Mouse (Mus musculus): Measurements from ENCODE around the gene Gm2016. TPM values are rescaled to one million over a fixed set of nuclear protein-coding genes. Genes with fewer than 3 reads are reported as not detected.
A peak's percentile ranks its signal among the peaks of the same experiment; 100 is the strongest.
"Not testable (repeated sequence)": the region's sequence is repeated elsewhere in the genome, so short reads cannot be mapped to it uniquely, and the experiment has no call there.

Gm2016 gene
- not detected in 2 replicates for polyA plus RNA-seq (2015; fragmentation: Nextera tagmentation; extraction: Ambion mirVana)

DNA sequence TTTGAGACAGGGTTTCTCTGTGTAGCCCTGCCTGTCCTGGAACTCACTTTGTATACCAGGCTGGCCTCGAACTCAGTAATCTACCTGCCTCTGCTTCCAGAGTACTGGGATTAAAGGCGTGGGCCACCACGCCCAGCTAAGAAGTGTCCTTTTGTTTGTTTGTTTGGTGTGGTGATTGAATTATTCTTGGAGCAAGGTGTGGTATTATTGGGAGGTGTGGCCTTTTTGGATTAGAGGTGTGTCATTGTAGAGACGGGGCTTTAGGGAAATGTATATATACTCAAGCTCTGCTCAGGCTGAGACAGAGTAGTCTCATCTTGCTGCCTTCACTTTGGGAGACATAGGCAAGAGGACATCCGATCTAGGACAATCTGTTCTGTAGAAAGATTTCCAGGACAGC, at the start of gene Gm2016:
Gm2016 (plus strand) TSS at position 301 of the 400 bp plus-strand sequence.
- ATAC-seq (ENCODE audit: low FRiP score, low TSS enrichment); H3K27me3 ChIP-seq (ENCODE audit: control insufficient read depth, insufficient read depth, low read length): not testable (repeated sequence)

DNA sequence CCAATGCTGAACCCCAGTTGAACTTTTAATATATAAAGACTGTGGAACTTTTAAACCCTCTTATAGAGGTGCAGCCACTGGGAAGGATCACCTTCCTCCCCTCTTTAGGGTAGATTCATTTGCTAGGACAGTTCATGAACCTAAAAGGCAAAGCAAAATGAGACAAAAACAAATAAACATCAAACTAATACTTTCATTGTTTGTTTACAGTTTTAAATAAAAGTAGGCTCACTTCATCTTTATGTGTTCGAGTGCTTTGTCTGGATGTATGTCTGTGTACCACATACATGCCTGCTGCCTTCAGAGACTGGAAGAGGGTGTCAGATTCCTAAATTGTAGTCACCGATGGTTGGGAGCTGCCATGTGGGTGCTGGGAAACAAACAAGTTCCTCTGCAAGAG, 31.6 kb upstream of the Gm2016 start, which contains the start of gene Gm2001:
Gm2001 (minus strand) TSS at position 101 of the 400 bp plus-strand sequence.
- not testable (repeated sequence) for H3K9me3 ChIP-seq (ENCODE audit: control insufficient read depth, low read length); H3K4me2 ChIP-seq (replicated peaks; ENCODE audit: low read depth); H3K9ac ChIP-seq (ENCODE audit: low read length); ATAC-seq (ENCODE audit: low FRiP score, low TSS enrichment); H3K27ac ChIP-seq (replicated peaks); H3K27me3 ChIP-seq (ENCODE audit: control insufficient read depth, insufficient read depth, low read length); H3K36me3 ChIP-seq (ENCODE audit: control insufficient read depth, insufficient read depth, low read length); H3K4me3 ChIP-seq (ENCODE audit: low read depth, low read length); DNase-seq (ENCODE audit: low spot score); H3K4me1 ChIP-seq (replicated peaks; ENCODE audit: control insufficient read depth, insufficient read depth)
- 64% methylated on average over 1 of the region's 2 CpGs for WGBS

More for the DNA sequence above, at the start of gene Gm2016:
- not testable (repeated sequence) for H3K4me1 ChIP-seq (replicated peaks; ENCODE audit: control insufficient read depth, insufficient read depth); H3K4me2 ChIP-seq (replicated peaks; ENCODE audit: low read depth); DNase-seq (ENCODE audit: low spot score); H3K9ac ChIP-seq (ENCODE audit: low read length); H3K9me3 ChIP-seq (ENCODE audit: control insufficient read depth, low read length); H3K36me3 ChIP-seq (ENCODE audit: control insufficient read depth, insufficient read depth, low read length); H3K27ac ChIP-seq (replicated peaks); H3K4me3 ChIP-seq (ENCODE audit: low read depth, low read length)
- WGBS = 88% methylated on average over 5 of the region's 5 CpGs

DNA sequence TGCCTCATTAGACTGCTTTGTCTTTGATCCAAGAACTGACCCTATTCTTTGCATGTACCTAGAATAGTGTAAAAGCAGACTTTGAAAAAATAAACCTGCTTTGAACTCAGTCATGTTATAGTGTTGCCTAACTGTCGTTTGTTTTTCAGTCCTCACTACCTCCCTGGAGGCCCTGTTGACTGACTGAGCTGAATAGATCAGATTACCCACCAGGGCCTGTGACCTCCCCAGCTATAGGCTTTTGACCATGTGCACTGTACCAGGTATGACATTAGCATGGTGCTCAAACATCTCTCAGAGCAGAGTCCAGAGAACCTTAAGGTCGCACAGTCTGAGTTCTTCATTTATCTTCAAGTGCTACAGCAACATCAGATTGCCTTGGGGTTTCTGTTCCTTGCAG, 23.2 kb upstream of the Gm2016 start:
- H3K4me2 ChIP-seq (replicated peaks; ENCODE audit: low read depth); H3K9ac ChIP-seq (ENCODE audit: low read length); ATAC-seq (ENCODE audit: low FRiP score, low TSS enrichment); H3K27me3 ChIP-seq (ENCODE audit: control insufficient read depth, insufficient read depth, low read length); DNase-seq (ENCODE audit: low spot score); H3K27ac ChIP-seq (replicated peaks); H3K36me3 ChIP-seq (ENCODE audit: control insufficient read depth, insufficient read depth, low read length); H3K4me1 ChIP-seq (replicated peaks; ENCODE audit: control insufficient read depth, insufficient read depth); H3K4me3 ChIP-seq (ENCODE audit: low read depth, low read length); H3K9me3 ChIP-seq (ENCODE audit: control insufficient read depth, low read length): not testable (repeated sequence)
- WGBS = no CpG with 5 or more reads among the region's 2 CpGs

DNA sequence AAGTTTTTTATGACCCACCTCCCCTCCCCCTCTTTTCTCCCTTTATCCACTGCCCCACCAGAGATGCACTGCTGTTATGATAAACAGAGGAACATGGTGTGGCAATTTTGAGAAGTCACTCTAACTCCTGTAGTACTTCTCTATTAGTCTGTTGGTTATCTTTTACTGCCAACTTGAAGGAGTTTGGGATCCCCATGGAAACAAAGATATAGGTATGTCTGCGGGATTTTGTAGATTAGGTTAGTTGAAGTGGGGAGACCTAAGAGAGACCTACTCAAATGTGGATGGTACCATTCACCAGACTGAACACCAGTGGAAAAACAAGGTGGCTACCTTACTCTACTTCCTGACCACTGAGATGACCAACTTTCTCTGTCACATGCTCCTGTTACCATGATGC, 17.8 kb upstream of the Gm2016 start:
- H3K27ac ChIP-seq (replicated peaks); ATAC-seq (ENCODE audit: low FRiP score, low TSS enrichment); H3K9me3 ChIP-seq (ENCODE audit: control insufficient read depth, low read length); H3K9ac ChIP-seq (ENCODE audit: low read length); H3K36me3 ChIP-seq (ENCODE audit: control insufficient read depth, insufficient read depth, low read length); H3K4me3 ChIP-seq (ENCODE audit: low read depth, low read length); DNase-seq (ENCODE audit: low spot score); H3K4me1 ChIP-seq (replicated peaks; ENCODE audit: control insufficient read depth, insufficient read depth); H3K4me2 ChIP-seq (replicated peaks; ENCODE audit: low read depth); H3K27me3 ChIP-seq (ENCODE audit: control insufficient read depth, insufficient read depth, low read length): not testable (repeated sequence)
- WGBS = 83% methylated on average over 1 of the region's 1 CpGs

DNA sequence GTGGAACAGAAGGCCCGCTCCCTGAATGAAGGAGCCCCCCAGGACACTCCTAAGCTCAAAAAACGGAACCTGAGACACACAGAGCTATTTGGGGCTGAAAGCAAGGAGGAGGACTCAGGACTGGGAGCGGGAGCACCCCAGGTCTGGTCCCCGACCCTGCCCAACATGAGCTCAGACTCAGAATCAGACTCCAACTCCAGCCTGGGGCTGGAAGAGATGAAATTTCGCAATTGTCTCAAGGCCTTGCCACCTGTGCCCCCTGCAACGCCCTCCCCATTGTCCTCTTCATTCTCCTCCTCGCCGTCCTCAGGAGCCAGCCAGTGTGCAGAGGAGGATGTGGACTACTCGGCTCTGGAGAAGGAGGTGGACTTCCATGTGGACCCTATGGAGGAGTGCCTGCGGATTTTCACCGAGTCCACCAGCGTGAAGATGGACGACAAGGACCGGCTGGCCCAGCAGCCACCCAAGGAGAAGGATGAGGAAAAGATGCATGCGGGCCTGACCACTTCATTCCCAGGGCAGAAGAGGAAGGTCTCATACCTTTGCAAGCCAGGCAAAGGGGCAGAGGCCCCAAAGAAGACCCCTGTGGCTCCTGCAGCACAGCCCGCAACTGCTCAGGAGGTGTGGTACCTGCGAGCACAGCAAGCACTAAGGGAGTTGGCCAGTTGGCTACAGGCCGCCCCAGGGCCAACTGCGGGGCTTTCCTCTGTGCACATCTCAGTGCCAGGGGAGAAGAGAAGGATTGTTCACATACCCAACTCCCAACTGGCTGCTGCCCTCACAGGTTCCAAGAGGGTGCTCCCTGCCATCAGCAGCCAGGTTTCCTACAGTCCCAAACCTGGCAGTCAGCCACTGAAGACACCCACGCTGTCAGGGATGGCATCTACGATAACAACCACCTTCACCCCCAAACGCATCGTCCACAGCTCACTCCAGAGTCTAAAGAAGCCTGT, 11.9 kb upstream of the Gm2016 start:
- H3K4me2 ChIP-seq (replicated peaks; ENCODE audit: low read depth); H3K27me3 ChIP-seq (ENCODE audit: control insufficient read depth, insufficient read depth, low read length); H3K36me3 ChIP-seq (ENCODE audit: control insufficient read depth, insufficient read depth, low read length); H3K27ac ChIP-seq (replicated peaks); H3K4me3 ChIP-seq (ENCODE audit: low read depth, low read length); H3K9me3 ChIP-seq (ENCODE audit: control insufficient read depth, low read length); DNase-seq (ENCODE audit: low spot score); H3K4me1 ChIP-seq (replicated peaks; ENCODE audit: control insufficient read depth, insufficient read depth); H3K9ac ChIP-seq (ENCODE audit: low read length): not testable (repeated sequence)
- ATAC-seq (ENCODE audit: low FRiP score, low TSS enrichment) = peak; percentile 34
- WGBS = 83% methylated on average over 23 of the region's 23 CpGs

DNA sequence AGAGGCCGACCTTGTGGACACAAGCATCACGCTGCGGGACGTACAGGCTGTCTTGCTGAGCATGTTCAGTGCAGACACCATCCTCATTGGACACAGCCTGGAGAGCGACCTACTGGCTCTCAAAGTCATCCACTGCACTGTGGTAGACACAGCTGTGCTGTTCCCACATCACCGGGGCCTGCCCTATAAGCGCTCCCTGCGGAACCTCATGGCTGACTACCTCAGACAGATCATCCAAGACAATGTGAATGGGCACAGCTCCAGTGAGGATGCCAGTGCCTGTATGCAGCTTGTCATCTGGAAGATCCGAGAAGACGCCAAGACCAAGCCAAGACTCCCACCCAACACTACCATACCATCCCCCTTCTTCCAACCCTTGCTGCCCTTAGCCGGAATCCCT, 10.2 kb upstream of the Gm2016 start:
- not testable (repeated sequence) for H3K9ac ChIP-seq (ENCODE audit: low read length); ATAC-seq (ENCODE audit: low FRiP score, low TSS enrichment)
- 97% methylated on average over 9 of the region's 11 CpGs for WGBS

DNA sequence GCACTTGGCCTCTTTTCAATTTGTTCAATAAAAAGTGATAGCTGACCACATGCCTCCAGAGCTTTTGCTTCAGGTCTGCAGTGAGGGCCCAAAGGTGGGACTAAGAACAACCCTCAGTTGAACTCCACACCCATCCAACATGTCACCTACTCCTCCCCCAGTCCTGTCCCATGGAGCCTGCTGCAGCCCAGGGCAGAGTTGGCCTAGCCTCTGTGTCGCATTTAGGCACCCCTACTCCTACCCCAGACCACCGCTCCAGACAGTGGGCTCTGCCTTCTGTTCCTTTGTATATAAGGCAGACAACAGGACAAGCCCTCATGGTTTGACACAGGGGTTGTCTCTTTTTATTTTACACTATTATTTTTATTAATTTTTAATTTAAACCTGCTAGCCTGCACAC, 9.8 kb upstream of the Gm2016 start:
- H3K27ac ChIP-seq (replicated peaks); H3K36me3 ChIP-seq (ENCODE audit: control insufficient read depth, insufficient read depth, low read length); H3K27me3 ChIP-seq (ENCODE audit: control insufficient read depth, insufficient read depth, low read length); ATAC-seq (ENCODE audit: low FRiP score, low TSS enrichment); H3K4me3 ChIP-seq (ENCODE audit: low read depth, low read length); H3K4me1 ChIP-seq (replicated peaks; ENCODE audit: control insufficient read depth, insufficient read depth); H3K9ac ChIP-seq (ENCODE audit: low read length); H3K9me3 ChIP-seq (ENCODE audit: control insufficient read depth, low read length); DNase-seq (ENCODE audit: low spot score); H3K4me2 ChIP-seq (replicated peaks; ENCODE audit: low read depth): not testable (repeated sequence)
- 79% methylated on average over 2 of the region's 2 CpGs for WGBS

More for the DNA sequence above, 10.2 kb upstream of the Gm2016 start:
- H3K36me3 ChIP-seq (ENCODE audit: control insufficient read depth, insufficient read depth, low read length); DNase-seq (ENCODE audit: low spot score); H3K4me3 ChIP-seq (ENCODE audit: low read depth, low read length); H3K4me2 ChIP-seq (replicated peaks; ENCODE audit: low read depth); H3K4me1 ChIP-seq (replicated peaks; ENCODE audit: control insufficient read depth, insufficient read depth); H3K27ac ChIP-seq (replicated peaks); H3K9me3 ChIP-seq (ENCODE audit: control insufficient read depth, low read length); H3K27me3 ChIP-seq (ENCODE audit: control insufficient read depth, insufficient read depth, low read length): not testable (repeated sequence)

DNA sequence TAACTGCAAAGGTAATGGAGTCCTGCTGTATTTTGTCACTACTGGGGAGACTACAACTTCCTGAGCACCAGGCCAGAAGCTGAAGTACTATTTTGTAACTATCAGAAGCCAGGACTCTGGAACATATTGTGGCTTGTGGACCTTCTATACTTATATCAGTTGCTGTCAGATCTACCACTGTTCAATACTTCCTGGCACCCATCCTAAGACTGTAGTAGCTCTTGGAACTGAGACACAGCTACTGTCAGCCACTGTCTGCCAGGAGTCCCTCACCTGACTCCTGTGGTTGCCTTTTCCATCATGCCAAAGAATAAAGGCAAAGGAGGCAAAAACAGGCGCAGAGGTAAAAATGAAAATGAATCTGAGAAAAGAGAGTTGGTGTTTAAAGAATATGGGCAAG, 21.2 kb downstream of the Gm2016 start, which contains the start of gene Gm2022:
Gm2022 (plus strand) TSS at position 301 of the 400 bp plus-strand sequence.
- H3K4me1 ChIP-seq (replicated peaks; ENCODE audit: control insufficient read depth, insufficient read depth); H3K36me3 ChIP-seq (ENCODE audit: control insufficient read depth, insufficient read depth, low read length); H3K4me3 ChIP-seq (ENCODE audit: low read depth, low read length); ATAC-seq (ENCODE audit: low FRiP score, low TSS enrichment); H3K9ac ChIP-seq (ENCODE audit: low read length); H3K27ac ChIP-seq (replicated peaks); H3K4me2 ChIP-seq (replicated peaks; ENCODE audit: low read depth); H3K27me3 ChIP-seq (ENCODE audit: control insufficient read depth, insufficient read depth, low read length); DNase-seq (ENCODE audit: low spot score); H3K9me3 ChIP-seq (ENCODE audit: control insufficient read depth, low read length): not testable (repeated sequence)
- 100% methylated on average over 1 of the region's 1 CpGs for WGBS

DNA sequence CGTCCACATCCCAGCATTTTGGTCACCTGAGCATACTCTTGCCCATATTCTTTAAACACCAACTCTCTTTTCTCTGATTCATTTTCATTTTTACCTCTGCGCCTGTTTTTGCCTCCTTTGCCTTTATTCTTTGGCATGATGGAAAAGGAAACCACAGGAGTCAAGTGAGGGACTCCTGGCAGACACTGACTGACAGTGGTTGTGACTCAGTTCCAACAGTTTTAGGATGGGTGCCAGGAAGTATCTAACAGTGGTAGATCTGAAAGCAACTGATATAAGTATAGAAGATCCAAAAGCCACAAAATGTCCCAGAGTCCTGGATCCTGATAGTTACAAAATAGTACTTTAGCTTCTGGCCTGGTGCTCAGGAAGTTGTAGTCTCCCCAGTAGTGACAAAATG, 45.8 kb downstream of the Gm2016 start, which contains the start of gene Gm2035:
Gm2035 (minus strand) TSS at position 137 of the 400 bp plus-strand sequence.
- WGBS = 66% methylated on average over 2 of the region's 2 CpGs
- not testable (repeated sequence) for H3K4me1 ChIP-seq (replicated peaks; ENCODE audit: control insufficient read depth, insufficient read depth); H3K36me3 ChIP-seq (ENCODE audit: control insufficient read depth, insufficient read depth, low read length); H3K4me2 ChIP-seq (replicated peaks; ENCODE audit: low read depth); DNase-seq (ENCODE audit: low spot score); H3K9me3 ChIP-seq (ENCODE audit: control insufficient read depth, low read length); H3K4me3 ChIP-seq (ENCODE audit: low read depth, low read length); H3K27me3 ChIP-seq (ENCODE audit: control insufficient read depth, insufficient read depth, low read length); H3K9ac ChIP-seq (ENCODE audit: low read length); ATAC-seq (ENCODE audit: low FRiP score, low TSS enrichment); H3K27ac ChIP-seq (replicated peaks)

Data from stomach, postnatal 0 days (tissue).